Mouse (Mus musculus) liver, embryonic 15.5 days (tissue): Measurements from ENCODE around the gene Arl11. TPM values are rescaled to one million over a fixed set of nuclear protein-coding genes. Genes with fewer than 3 reads are reported as not detected.

Experiments
- polyA plus RNA-seq: library from polyadenylated mRNA; unstranded; fragments of >200 nt; fragmentation: Nextera tagmentation; extraction: Ambion mirVana; gene quantifications from 2 replicates; pipeline ENCODE4 v1.2.1, GENCODE M21; 2015

Gene Arl11
- polyA plus RNA-seq, 1 experiment from 2014 or later, result 2.5 TPM

Other genes starting within 250 kb of the Arl11 start
- gene Sacs, start 171.3 kb upstream of the Arl11 start, polyA plus RNA-seq, result 1.1 and 1.3 TPM in 2 replicates
- 0.66 and 0.93 TPM in 2 replicates for gene Sgcg, start 51.3 kb upstream of the Arl11 start, polyA plus RNA-seq
- gene Ebpl, start 50.7 kb downstream of the Arl11 start, polyA plus RNA-seq, result 4.9 and 5.1 TPM in 2 replicates
- gene Kpna3, start 130.1 kb downstream of the Arl11 start, polyA plus RNA-seq, result 20.7 and 22.5 TPM in 2 replicates
- gene Spryd7, start 247.1 kb downstream of the Arl11 start, polyA plus RNA-seq, result 6.8 and 8.3 TPM in 2 replicates